Mouse (Mus musculus) kidney, postnatal 0 days (tissue): ENCODE results near the gene Ube2o. TPM values are rescaled to one million over a fixed set of nuclear protein-coding genes. Genes with fewer than 3 reads are reported as not detected.

ENCODE experiments used
- ATAC-seq: fragments of 200-750 bp; cut with Nextera tagmentation; replicated peaks from 2 replicates; pipeline ENCODE4 v1.8.0; 2017; ENCODE audit warnings: low read depth, moderate number of reproducible peaks, moderate TSS enrichment, moderate library complexity; ENCODE audit not compliant: low FRiP score
- DNase-seq: peaks from one replicate; pipeline ENCODE4 v3.0.0-alpha.2; 2016; ENCODE audit warnings: low spot score
- H3K27ac ChIP-seq: fragments of 300-500 bp; sonication (generic); 2 replicates; pipeline ENCODE4 v1.5.1; 2014; ENCODE audit warnings: mild to moderate bottlenecking
- H3K27me3 ChIP-seq: fragments of 300-500 bp; sonication (generic); 2 replicates; pipeline ENCODE4 v1.6.1; 2014; ENCODE audit warnings: low read length, mixed read lengths; ENCODE audit not compliant: insufficient read depth
- H3K36me3 ChIP-seq: fragments of 300-500 bp; sonication (generic); 2 replicates; pipeline ENCODE4 v1.6.1; 2014; ENCODE audit warnings: low read length, mixed read lengths; ENCODE audit not compliant: insufficient read depth
- H3K4me1 ChIP-seq: fragments of 300-500 bp; sonication (generic); replicated peaks from 2 replicates; pipeline ENCODE4 v1.6.1; 2014; ENCODE audit warnings: antibody characterized with exemption, low read length, mixed read lengths; ENCODE audit not compliant: insufficient read depth
- H3K4me2 ChIP-seq: fragments of 300-500 bp; sonication (generic); 2 replicates; pipeline ENCODE4 v1.6.1; 2014; ENCODE audit warnings: mild to moderate bottlenecking, low read length, moderate library complexity, mixed read lengths
- H3K4me3 ChIP-seq: fragments of 300-500 bp; sonication (generic); replicated peaks from 2 replicates; pipeline ENCODE4 v1.5.1; 2014; ENCODE audit warnings: low read depth, low read length
- H3K9ac ChIP-seq: fragments of 300-500 bp; sonication (generic); 2 replicates; pipeline ENCODE4 v1.6.1; 2014; ENCODE audit warnings: low read depth, low read length
- H3K9me3 ChIP-seq: fragments of 300-500 bp; sonication (generic); replicated peaks from 2 replicates; pipeline ENCODE4 v1.6.1; 2016; ENCODE audit warnings: low read length, inconsistent platforms, mixed read lengths
- CTCF ChIP-seq: IDR thresholded peaks from 2 replicates; pipeline ENCODE4 v1.5.1; 2016; ENCODE audit warnings: antibody characterized with exemption, low read depth, mild to moderate bottlenecking, moderate library complexity
- WGBS: fragments of 180-500 bp; shearing (Covaris S2); extraction: QIAGEN DNeasy Blood & Tissue Kit; methylation state at CpG from one replicate; pipeline ENCODE4 v1.1.7; 2014; 5-methylcytosine and 5-hydroxymethylcytosine counted together
- polyA plus RNA-seq: library from polyadenylated mRNA; unstranded; fragments of >200 nt; fragmentation: Nextera tagmentation; extraction: Ambion mirVana; gene quantifications from 2 replicates; pipeline ENCODE4 v1.2.1, GENCODE M21; 2015

The Ube2o gene
- polyA plus RNA-seq, 1 experiment from 2014 or later: 8.9 TPM

DNA sequence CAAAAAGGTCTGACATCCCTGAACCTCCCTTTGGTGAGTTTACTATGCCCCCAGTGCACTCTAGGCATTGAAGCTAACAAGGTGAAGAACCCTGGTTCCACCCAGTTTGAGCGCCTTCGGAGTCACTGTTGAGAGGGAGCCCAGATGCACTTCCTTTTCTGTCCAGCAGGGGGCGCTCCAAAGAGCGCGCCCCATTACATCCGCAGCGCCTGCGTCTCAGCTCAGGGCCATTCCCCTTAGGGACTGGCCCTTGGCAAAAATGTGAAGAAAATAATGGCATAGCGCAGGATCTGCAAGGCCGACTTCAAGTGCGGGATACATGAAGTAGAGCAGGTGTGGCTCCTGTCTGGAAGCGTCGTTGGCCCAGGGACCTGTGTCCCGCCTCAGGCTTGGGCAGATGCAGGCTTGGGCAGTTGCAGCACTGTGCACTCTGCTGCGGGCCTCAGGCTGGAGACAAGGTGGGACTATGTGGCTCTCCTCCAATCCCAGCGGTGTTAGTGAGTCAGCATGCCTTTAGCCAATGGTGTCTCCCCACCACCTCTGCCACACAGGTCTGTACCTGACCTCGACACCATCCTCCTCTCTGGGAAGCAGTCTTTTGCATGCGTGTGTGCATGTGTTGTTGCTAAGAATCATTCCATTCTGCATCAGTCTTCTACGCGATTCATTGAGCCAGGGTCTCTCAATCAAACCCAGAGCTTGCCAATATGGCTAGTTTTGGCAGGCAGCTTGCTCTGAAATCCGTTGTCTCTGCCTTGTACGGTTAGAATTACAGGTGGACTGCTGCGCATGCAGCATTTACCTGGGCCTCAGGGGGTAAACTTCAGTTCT is 5.8 kb upstream of the Ube2o start:
- H3K4me2 ChIP-seq: peak overlapping the region; percentile 11; the same call in 1 of the 2 replicates
- no peaks in the 10 kb centered on the region for H3K4me1 ChIP-seq
- no peak overlapping the region for H3K9ac ChIP-seq
- H3K4me3 ChIP-seq: no peak overlapping the region
- peak; percentile 73 for DNase-seq
- ATAC-seq: peak; percentile 67
- H3K27me3 ChIP-seq: no peaks in the 10 kb centered on the region
- no peaks in the 10 kb centered on the region for H3K36me3 ChIP-seq
- TF ChIP-seq CTCF: peak; percentile 95
- no peak overlapping the region for H3K27ac ChIP-seq
- no peaks in the 10 kb centered on the region for H3K9me3 ChIP-seq
- 22% methylated on average over 23 of the region's 23 CpGs for WGBS

- Histone ChIP-seq H3K27me3 (no peaks in the 10 kb centered on the region), H3K4me2 (peak within 1 kb of the TSS; percentile 11; the same call in 1 of the 2 replicates), H3K4me1 (no peaks in the 10 kb centered on the region), H3K36me3 (no peaks in the 10 kb centered on the region), H3K27ac (no peak within 1 kb of the TSS), H3K4me3 (no peak within 1 kb of the TSS), H3K9ac (no peak within 1 kb of the TSS), H3K9me3 (no peaks in the 10 kb centered on the region)
- 60% methylated on average over 5 of the region's 5 CpGs for WGBS
- no peak for TF ChIP-seq CTCF
- no peak for DNase-seq
- no peak for ATAC-seq
Measured at GRCm38 (mm10) chr11:116586310-116586709, 5.1 kb upstream of the Ube2o start, which contains the start of gene Aanat. TSS of gene Aanat (plus strand) at chr11:116586432.

GRCm38 (mm10) chr11:116585682-116586081 is 4.4 kb upstream of the Ube2o start:
- no peak overlapping the region for H3K9ac ChIP-seq
- no peak for DNase-seq
- no peaks in the 10 kb centered on the region for H3K27me3 ChIP-seq
- H3K4me2 ChIP-seq: no peak overlapping the region
- H3K4me3 ChIP-seq: no peak overlapping the region
- no peak for ATAC-seq
- H3K9me3 ChIP-seq: no peaks in the 10 kb centered on the region
- no peak for TF ChIP-seq CTCF
- H3K27ac ChIP-seq: no peak overlapping the region
- H3K4me1 ChIP-seq: no peaks in the 10 kb centered on the region
- H3K36me3 ChIP-seq: no peaks in the 10 kb centered on the region
- WGBS: 69% methylated on average over 6 of the region's 6 CpGs

- peak; percentile 65 for ATAC-seq
- H3K36me3 ChIP-seq: no peaks in the 10 kb centered on the region
- no peak for TF ChIP-seq CTCF
- H3K9ac ChIP-seq: peak overlapping the region; percentile 77
- H3K27me3 ChIP-seq: no peaks in the 10 kb centered on the region
- H3K9me3 ChIP-seq: no peaks in the 10 kb centered on the region
- WGBS: under 1% methylated on average over 86 of the region's 91 CpGs
- peak overlapping the region; percentile 63 for H3K27ac ChIP-seq
- peak overlapping the region; percentile 86 for H3K4me2 ChIP-seq
- H3K4me1 ChIP-seq: 0 out of 2 replicates have a peak, but pooled peaks cover 5% of the 10 kb centered on the region
- peak; percentile 42 for DNase-seq
- peak overlapping the region; percentile 83 for H3K4me3 ChIP-seq
Measured at GRCm38 (mm10) chr11:116580711-116581375, 404 bp downstream of the Ube2o start.

- H3K9me3 ChIP-seq: no peaks in the 10 kb centered on the region
- H3K36me3 ChIP-seq: no peaks in the 10 kb centered on the region
- TF ChIP-seq CTCF: no peak
- H3K27ac ChIP-seq: no peak overlapping the region
- WGBS: 27% methylated on average over 10 of the region's 10 CpGs
- 0 out of 2 replicates have a peak, but pooled peaks cover 5% of the 10 kb centered on the region for H3K4me1 ChIP-seq
- peak overlapping the region; percentile 86 for H3K4me2 ChIP-seq
- no peaks in the 10 kb centered on the region for H3K27me3 ChIP-seq
- peak overlapping the region; percentile 77; the same call in 1 of the 2 replicates for H3K9ac ChIP-seq
- no peak for ATAC-seq
- DNase-seq: no peak
- peak overlapping the region; percentile 83 for H3K4me3 ChIP-seq
Measured at GRCm38 (mm10) chr11:116580031-116580652, 1.1 kb downstream of the Ube2o start.

DNA sequence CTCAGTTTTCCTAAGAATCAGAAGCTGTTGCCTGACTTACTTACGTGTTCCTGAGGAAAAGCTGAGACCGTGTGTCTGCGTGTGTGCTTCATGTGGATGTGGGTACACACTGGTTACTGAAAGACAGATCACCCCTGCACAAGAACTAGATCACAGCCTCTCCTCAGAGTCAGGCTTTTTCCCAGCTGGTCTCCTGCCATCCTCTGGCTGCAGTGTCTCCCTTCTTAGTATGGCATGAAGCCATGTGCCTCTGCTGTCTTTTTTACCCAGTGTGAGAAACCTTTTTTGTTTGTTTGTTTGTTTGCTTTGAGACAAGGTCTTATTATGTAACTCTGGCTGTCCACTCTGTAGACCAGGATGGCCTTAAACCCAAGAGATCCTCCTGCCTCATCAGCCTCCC is 2.0 kb downstream of the Ube2o start:
- Histone ChIP-seq H3K9me3 (no peaks in the 10 kb centered on the region), H3K4me2 (no peak overlapping the region), H3K27me3 (no peaks in the 10 kb centered on the region), H3K36me3 (no peaks in the 10 kb centered on the region), H3K4me3 (no peak overlapping the region), H3K4me1 (0 out of 2 replicates have a peak, but pooled peaks cover 5% of the 10 kb centered on the region), H3K9ac (no peak overlapping the region), H3K27ac (no peak overlapping the region)
- WGBS: 96% methylated on average over 3 of the region's 3 CpGs
- no peak for ATAC-seq
- no peak for TF ChIP-seq CTCF
- DNase-seq: no peak
